Mouse (Mus musculus) ovary, postnatal 10 days (tissue): ENCODE measurements around the gene Spib.

Source experiments
- DNase-seq: peaks from one replicate; pipeline ENCODE4 v3.0.0; 2022; ENCODE audit warnings: low spot score

The Spib gene

GRCm38 (mm10) chr7:44526414-44527154 lies 5.3 kb downstream of the Spib start:
- no peak for DNase-seq

- peak; percentile 71 for DNase-seq
Observed at GRCm38 (mm10) chr7:44525126-44525832, 6.6 kb downstream of the Spib start.

- DNase-seq, result no peak
Observed at GRCm38 (mm10) chr7:44524502-44524901, 7.4 kb downstream of the Spib start, which contains the start of gene Mybpc2. Mybpc2 (minus strand) TSS chr7:44524656.

- DNase-seq, result no peak
Observed at GRCm38 (mm10) chr7:44523056-44523455, 8.8 kb downstream of the Spib start.

- peak; percentile 35 for DNase-seq
Observed at GRCm38 (mm10) chr7:44521710-44522109, 10.2 kb downstream of the Spib start.

- DNase-seq, result no peak
Observed at GRCm38 (mm10) chr7:44520990-44521389, 10.9 kb downstream of the Spib start.

GRCm38 (mm10) chr7:44519240-44519913 lies 12.5 kb downstream of the Spib start:
- no peak for DNase-seq

GRCm38 (mm10) chr7:44507491-44507890 lies 24.4 kb downstream of the Spib start:
- no peak for DNase-seq

- no peak for DNase-seq
Observed at GRCm38 (mm10) chr7:44501563-44502115, 30.2 kb downstream of the Spib start.

GRCm38 (mm10) chr7:44500046-44500445 lies 31.8 kb downstream of the Spib start:
- DNase-seq, result no peak

- DNase-seq, result no peak
Observed at GRCm38 (mm10) chr7:44498922-44499321, 32.9 kb downstream of the Spib start.

GRCm38 (mm10) chr7:44497361-44498055 lies 34.4 kb downstream of the Spib start:
- no peak for DNase-seq

- peak; percentile 17 for DNase-seq
Observed at GRCm38 (mm10) chr7:44496771-44497109, 35.1 kb downstream of the Spib start.

- DNase-seq, result peak; percentile 96
Observed at GRCm38 (mm10) chr7:44495992-44496770, 35.7 kb downstream of the Spib start, which contains the start of the genes Emc10 and Fam71e1. Emc10 (minus strand) TSS chr7:44496529. Fam71e1 (plus strand) TSS chr7:44496581.

GRCm38 (mm10) chr7:44495086-44495485 lies 36.8 kb downstream of the Spib start:
- DNase-seq, result no peak

- DNase-seq, result no peak
Observed at GRCm38 (mm10) chr7:44494681-44495080, 37.2 kb downstream of the Spib start.

GRCm38 (mm10) chr7:44492166-44492826 lies 39.6 kb downstream of the Spib start:
- DNase-seq, result no peak

- DNase-seq, result no peak
Observed at GRCm38 (mm10) chr7:44491391-44491790, 40.5 kb downstream of the Spib start.

GRCm38 (mm10) chr7:44490281-44490680 lies 41.6 kb downstream of the Spib start:
- no peak for DNase-seq

GRCm38 (mm10) chr7:44488545-44488944 lies 43.3 kb downstream of the Spib start:
- DNase-seq, result no peak

- no peak for DNase-seq
Observed at GRCm38 (mm10) chr7:44487936-44488335, 43.9 kb downstream of the Spib start.
